Mouse (Mus musculus) kidney, adult 2 months (tissue): Measurements from ENCODE around the gene Sap30l.

Experiments
- CTCF ChIP-seq: fragments of 200-500 bp; conservative IDR thresholded peaks from 2 replicates; pipeline ENCODE4 v1.5.1; 2011; ENCODE audit warnings: low read depth, mild to moderate bottlenecking, control low read depth, low read length, moderate library complexity, mixed read lengths; ENCODE audit not compliant: insufficient read depth, insufficient read length
- POLR2A ChIP-seq: fragments of 200-500 bp; IDR thresholded peaks from one replicate; pipeline ENCODE4 v1.6.1; 2011; ENCODE audit warnings: low read depth, low read length, control low read depth

DNA sequence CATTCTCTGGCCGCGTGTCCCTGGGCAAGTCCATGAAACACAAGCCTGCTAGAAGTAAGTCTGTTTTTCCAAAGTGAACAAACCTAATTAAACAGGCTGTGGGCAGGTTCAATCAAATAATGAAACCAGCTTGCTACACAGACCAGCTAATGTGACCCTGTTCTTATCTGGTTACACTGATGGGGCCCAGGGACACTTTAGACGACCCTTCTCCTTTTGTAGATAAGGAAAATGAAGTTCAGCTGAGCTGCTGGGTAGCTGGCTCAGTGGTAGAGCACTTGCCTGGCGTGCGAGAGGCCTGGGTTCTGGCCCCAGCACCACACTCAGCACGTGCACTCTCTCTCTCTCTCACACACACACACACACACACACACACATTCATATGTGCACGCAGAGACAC lies 22.3 kb downstream of the Sap30l start:
- TF ChIP-seq POLR2A (no peak), CTCF (no peak)
